Mouse (Mus musculus) layer of hippocampus, adult 11-12 months (tissue): Measurements from ENCODE around the gene Prl7a2.

Experiments
- DNase-seq: peaks from one replicate; pipeline ENCODE4 v3.0.0; 2022; ENCODE audit warnings: low spot score

The Prl7a2 gene

DNA sequence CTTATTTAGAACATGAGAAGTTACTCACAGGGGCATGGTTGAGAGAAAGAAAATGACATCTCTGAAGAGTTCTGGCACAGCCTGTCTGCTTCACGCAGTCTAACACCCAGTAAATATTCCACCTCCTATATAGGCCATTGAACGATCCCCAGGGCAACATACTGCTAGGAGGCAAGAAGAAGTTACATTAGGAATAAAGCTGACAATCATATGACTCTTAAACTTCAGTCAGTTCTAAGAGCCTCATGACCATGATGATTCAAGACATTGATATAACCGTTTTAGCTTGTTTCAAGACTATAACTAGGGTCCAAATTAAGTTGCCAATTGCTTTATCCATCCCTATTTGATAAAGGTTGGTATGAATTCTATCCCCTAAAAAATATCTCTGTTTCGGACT, at the start of gene Prl7a2:
Gene Prl7a2, minus strand, starts transcription at position 101 of the 400 bp plus-strand sequence.
- DNase-seq = no peak

DNA sequence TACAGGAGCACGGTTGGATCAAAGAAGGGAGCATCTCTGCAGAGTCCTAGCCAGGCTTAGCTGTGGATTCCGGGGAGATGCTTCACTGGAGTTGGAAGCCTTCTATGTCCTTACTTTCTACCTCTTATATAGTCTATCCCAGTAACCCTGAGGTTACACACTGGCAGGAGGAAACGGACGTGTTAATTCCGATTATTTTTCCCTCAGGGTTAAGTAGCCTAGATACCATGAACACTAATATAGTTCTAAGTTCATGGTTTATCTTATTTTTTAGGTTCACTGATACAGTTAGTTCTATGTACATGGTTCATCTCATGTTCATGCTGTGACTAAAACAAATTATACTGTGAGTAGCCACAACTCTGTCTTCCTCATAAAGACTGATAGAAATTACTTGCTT, 48.8 kb upstream of the Prl7a2 start, which contains the start of gene Prl7d1:
Gene Prl7d1, minus strand, starts transcription at position 101 of the 400 bp plus-strand sequence.
- DNase-seq = no peak

DNA sequence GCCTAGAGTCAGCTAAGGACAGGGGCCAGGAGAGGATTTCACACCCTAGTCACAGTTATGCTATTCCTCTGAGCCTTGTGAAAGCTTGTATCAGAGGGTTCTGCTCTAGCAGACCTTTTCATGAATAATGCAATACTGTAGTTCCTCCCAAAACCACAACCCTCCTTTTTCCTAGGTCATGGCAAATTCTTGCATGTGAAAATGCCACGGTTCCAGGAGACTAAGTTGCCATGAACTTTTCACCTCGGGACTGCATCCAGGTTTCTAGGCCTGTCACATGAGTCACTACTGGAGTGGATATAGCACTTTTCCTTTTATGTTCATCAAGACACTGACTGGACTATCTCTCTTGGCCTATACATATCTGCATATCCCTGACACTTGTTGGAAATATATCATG, 38.7 kb upstream of the Prl7a2 start:
- no peak for DNase-seq

DNA sequence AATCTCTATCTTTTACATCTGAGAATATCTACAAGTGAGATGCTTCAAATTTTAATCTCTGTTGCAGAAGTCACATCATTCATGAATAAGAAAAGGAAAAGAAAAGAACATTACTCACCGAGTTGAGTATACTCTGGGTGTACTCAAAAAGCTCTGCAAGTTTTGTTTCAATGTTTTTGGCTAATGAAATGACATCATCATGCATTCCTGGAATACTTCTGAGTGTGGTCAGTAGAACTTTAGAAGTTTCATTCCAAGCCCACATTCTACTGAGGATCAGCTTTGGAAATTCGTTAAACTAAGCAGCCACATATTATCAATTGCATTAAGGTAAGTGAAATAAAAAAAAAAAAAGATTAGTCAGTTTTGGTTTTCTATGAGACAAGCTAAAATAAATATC, 7.1 kb downstream of the Prl7a2 start:
- no peak for DNase-seq

DNA sequence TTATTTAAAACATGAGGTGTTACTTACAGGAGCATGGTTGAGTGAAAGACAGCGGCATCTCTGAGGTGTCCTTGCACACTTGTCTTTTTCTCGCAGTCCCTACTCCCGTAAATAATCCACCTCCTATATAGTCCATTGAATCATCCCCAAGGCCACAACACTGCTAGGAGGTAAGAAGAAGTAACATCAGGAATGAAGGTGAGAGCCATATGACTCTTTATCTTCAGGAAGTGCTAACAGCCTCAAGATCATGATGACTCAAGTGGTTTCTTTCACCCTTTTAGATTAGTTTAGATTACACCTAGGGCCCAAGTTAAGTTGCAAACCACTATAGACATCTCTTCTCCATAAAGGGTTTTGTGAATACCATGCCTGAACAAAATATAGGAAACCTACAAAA, 25.4 kb downstream of the Prl7a2 start, which contains the start of gene Prl7a1:
Gene Prl7a1, minus strand, starts transcription at position 101 of the 400 bp plus-strand sequence.
- no peak for DNase-seq

DNA sequence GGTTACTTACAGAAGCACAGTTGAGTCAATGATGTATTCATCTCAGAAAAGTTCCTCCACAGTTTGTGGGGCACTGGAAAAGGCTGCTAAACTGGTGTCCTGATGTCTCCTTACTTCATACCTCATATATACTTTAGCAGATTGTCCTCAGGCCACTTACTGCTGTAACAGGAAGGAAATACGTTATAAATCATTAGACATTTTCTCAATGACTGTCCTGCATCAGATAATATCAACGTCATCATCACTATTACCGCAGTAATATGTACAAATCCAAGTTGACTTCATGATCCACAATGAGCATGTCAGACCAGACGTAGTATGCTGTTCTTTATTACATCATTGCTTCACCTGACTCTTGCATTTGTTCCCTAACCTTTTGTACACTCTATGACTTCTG, 57.4 kb downstream of the Prl7a2 start, which contains the start of gene Prl7b1:
Gene Prl7b1, minus strand, starts transcription at position 101 of the 400 bp plus-strand sequence.
- DNase-seq = no peak
